Mouse (Mus musculus) CD4-positive, CD25-positive, alpha-beta regulatory T cell (primary cell): ENCODE results near the gene Stk11ip. TPM values are rescaled to one million over a fixed set of nuclear protein-coding genes. Genes with fewer than 3 reads are reported as not detected.

Experiments
- polyA plus RNA-seq: library from polyadenylated mRNA; unstranded; fragments of 100-300 nt; shearing (Covaris generic); gene quantifications from one replicate; pipeline ENCODE4 v1.2.1, GENCODE M21; 2017

The Stk11ip gene
- 24.2 TPM for polyA plus RNA-seq

DNA sequence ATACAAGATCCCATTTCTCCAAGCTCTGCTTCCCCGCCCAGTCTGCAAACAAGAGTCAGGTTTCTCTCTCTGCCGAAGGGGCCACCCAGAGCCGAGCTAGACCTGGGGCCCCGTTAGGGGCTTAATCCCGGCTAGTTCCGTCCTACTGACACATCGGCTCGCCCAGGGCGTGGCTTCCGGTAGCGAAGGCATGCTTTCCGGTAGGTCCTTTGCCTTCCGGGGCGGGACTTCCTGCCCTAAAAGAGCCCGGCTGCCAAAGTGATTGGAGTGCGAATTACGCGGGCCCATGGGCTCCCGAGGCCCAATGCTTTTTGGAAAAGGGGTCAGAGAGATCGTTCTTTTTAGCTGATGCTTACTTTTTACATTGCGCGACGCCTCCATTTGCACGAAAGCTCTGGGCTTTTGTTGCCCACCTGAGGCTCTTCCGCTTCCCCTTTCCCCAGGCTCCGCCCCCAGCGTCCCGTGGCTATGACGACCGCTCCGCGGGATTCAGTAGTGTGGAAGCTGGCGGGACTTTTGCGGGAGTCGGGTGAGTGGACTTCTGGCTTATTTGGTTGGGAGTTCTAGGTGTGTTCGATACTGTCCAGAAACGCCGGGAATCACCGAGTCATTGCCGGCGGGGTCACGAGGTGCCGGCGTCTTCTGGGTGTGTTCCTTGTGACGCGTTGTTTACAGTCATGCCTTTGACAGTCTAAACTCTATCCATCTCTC, at the start of gene Stk11ip:
Gene Stk11ip, plus strand, starts transcription at position 209 of the 711 bp plus-strand sequence.

DNA sequence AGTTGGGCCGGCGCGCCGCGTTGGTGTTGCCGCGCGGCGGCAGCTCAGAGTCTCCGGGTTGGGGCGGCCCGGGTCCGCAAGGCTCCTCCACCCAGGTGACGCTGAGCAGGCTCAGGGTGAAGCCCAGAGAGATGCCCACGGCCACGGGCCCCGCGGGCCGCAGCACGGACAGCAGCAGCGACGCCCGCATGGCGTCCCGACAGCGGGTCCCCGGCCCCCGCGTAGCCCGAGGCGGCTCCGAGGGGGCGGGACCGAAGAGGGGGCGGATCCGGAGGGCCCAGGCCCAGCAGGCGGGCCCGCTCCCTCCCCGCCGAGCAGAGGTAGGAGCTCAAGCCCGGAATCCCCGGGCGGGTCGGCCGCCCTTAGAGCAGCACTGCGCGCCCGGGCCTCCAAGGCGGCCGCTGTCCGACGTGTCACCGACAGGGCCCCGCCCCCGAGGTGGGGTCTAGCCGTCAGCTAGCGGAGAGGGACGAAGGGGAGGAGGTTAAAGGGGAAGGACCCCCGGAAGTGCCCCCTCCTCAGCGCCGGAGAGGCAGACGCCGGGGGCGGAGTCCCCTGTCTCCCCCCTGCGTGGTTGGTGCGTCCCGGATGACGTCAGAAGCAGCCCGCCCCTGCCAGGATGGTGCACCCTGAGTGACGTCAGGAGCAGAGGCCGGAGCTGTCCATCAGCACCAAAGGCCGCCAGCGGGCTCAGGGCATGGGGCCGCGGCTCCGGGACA, 42.3 kb upstream of the Stk11ip start, which contains the start of the genes Chpf and Tmem198:
Gene Chpf, minus strand, starts transcription at position 392 of the 719 bp plus-strand sequence.
Gene Tmem198, plus strand, starts transcription at position 617 of the 719 bp plus-strand sequence.

GRCm38 (mm10) chr1:75505956-75506831, 15.1 kb upstream of the Stk11ip start, which contains the start of gene Obsl1:
Gene Obsl1 (minus strand): TSS chr1:75506452.

GRCm38 (mm10) chr1:75507006-75507405, 14.3 kb upstream of the Stk11ip start, which contains the start of gene Inha:
Gene Inha (plus strand): TSS chr1:75507077.

GRCm38 (mm10) chr1:75545965-75546956, 24.9 kb downstream of the Stk11ip start, which contains the start of gene Slc4a3:
Gene Slc4a3 (plus strand): TSS chr1:75546266.

Other genes starting within 250 kb of the Stk11ip start
- gene Resp18, start 243.1 kb upstream of the Stk11ip start, polyA plus RNA-seq: not detected
- 78.1 TPM for gene Dnpep, start 203.5 kb upstream of the Stk11ip start, polyA plus RNA-seq
- 0.34 TPM for gene Des, start 161.2 kb upstream of the Stk11ip start, polyA plus RNA-seq
- 0.59 TPM for gene Speg, start 146.2 kb upstream of the Stk11ip start, polyA plus RNA-seq
- gene Gmppa, start 85.6 kb upstream of the Stk11ip start, polyA plus RNA-seq: 90.4 TPM
- gene Asic4, start 71.1 kb upstream of the Stk11ip start, polyA plus RNA-seq: not detected
- gene Chpf, start 42.2 kb upstream of the Stk11ip start, polyA plus RNA-seq: 36.2 TPM
- gene Tmem198, start 42.0 kb upstream of the Stk11ip start, polyA plus RNA-seq: 1.5 TPM
- 0.32 TPM for gene Obsl1, start 15.1 kb upstream of the Stk11ip start, polyA plus RNA-seq
- not detected for gene Inha, start 14.5 kb upstream of the Stk11ip start, polyA plus RNA-seq
- gene Slc4a3, start 24.7 kb downstream of the Stk11ip start, polyA plus RNA-seq: not detected